Mouse (Mus musculus) forebrain, embryonic 12.5 days (tissue): ENCODE measurements around the gene Narfl. TPM values are rescaled to one million over a fixed set of nuclear protein-coding genes. Genes with fewer than 3 reads are reported as not detected.

Source experiments
- microRNA-seq: library from miRNA; unstranded; fragments of <30 nt; microRNA quantifications from one replicate; pipeline ENCODE4, GENCODE M21; 2017
- polyA plus RNA-seq: library from polyadenylated mRNA; unstranded; fragments of >200 nt; fragmentation: Nextera tagmentation; extraction: Ambion mirVana; gene quantifications from 2 replicates; pipeline ENCODE4 v1.2.1, GENCODE M21; 2016

Narfl gene
- polyA plus RNA-seq, 1 experiment from 2014 or later = 26.0 TPM

Small RNA genes lying within 50 kb of the gene (microRNA-seq; reads per million reads assigned to microRNA genes)
- gene Gm25083 = not detected
- gene Mir3082 = not detected
- 0.73 reads per million for gene Mir6966

Other genes with a start within 250 kb of the Narfl start
- gene Sox8, start 203.1 kb upstream of the Narfl start, polyA plus RNA-seq = 10.3 and 15.1 TPM in 2 replicates
- gene Lmf1, start 194.7 kb upstream of the Narfl start, polyA plus RNA-seq = 17.8 and 21.0 TPM in 2 replicates
- gene Gng13, start 56.6 kb upstream of the Narfl start, polyA plus RNA-seq = 1.7 and 1.9 TPM in 2 replicates
- 39.6 and 41.8 TPM in 2 replicates for gene Chtf18, start 46.4 kb upstream of the Narfl start, polyA plus RNA-seq
- 18.0 and 19.6 TPM in 2 replicates for gene Rpusd1, start 46.1 kb upstream of the Narfl start, polyA plus RNA-seq
- gene Mslnl, start 37.7 kb upstream of the Narfl start, polyA plus RNA-seq = 0.18 TPM in 1 of 2 replicates, not detected in the other
- gene Msln, start 19.4 kb upstream of the Narfl start, polyA plus RNA-seq = 0.28 and 0.50 TPM in 2 replicates
- gene Haghl, start 11.9 kb downstream of the Narfl start, polyA plus RNA-seq = 99.1 and 100 TPM in 2 replicates
- 0.32 and 0.69 TPM in 2 replicates for gene Ccdc78, start 12.8 kb downstream of the Narfl start, polyA plus RNA-seq
- 76.7 and 80.8 TPM in 2 replicates for gene Fam173a, start 19.1 kb downstream of the Narfl start, polyA plus RNA-seq
- not detected in 2 replicates for gene AC134908.4, start 21.9 kb downstream of the Narfl start, polyA plus RNA-seq
- 61.2 and 79.6 TPM in 2 replicates for gene Metrn, start 23.4 kb downstream of the Narfl start, polyA plus RNA-seq
- gene Fbxl16, start 35.3 kb downstream of the Narfl start, polyA plus RNA-seq = 21.0 and 23.7 TPM in 2 replicates
- gene Wdr24, start 49.9 kb downstream of the Narfl start, polyA plus RNA-seq = 27.8 and 28.2 TPM in 2 replicates
- gene Jmjd8, start 55.1 kb downstream of the Narfl start, polyA plus RNA-seq = 65.7 and 69.5 TPM in 2 replicates
- 284 and 288 TPM in 2 replicates for gene Stub1, start 59.6 kb downstream of the Narfl start, polyA plus RNA-seq
- gene Rhbdl1, start 63.5 kb downstream of the Narfl start, polyA plus RNA-seq = 5.0 and 5.7 TPM in 2 replicates
- 2.5 and 3.3 TPM in 2 replicates for gene Gm20683, start 68.0 kb downstream of the Narfl start, polyA plus RNA-seq
- 20.9 and 23.4 TPM in 2 replicates for gene Rhot2, start 71.1 kb downstream of the Narfl start, polyA plus RNA-seq
- 38.2 and 41.1 TPM in 2 replicates for gene Wdr90, start 87.7 kb downstream of the Narfl start, polyA plus RNA-seq
- 7.7 and 9.8 TPM in 2 replicates for gene Mcrip2, start 95.0 kb downstream of the Narfl start, polyA plus RNA-seq
- gene Mettl26, start 101.3 kb downstream of the Narfl start, polyA plus RNA-seq = 51.6 and 55.5 TPM in 2 replicates
- 0.66 and 0.79 TPM in 2 replicates for gene Wfikkn1, start 107.1 kb downstream of the Narfl start, polyA plus RNA-seq
- gene Rab40c, start 146.0 kb downstream of the Narfl start, polyA plus RNA-seq = 35.1 and 36.5 TPM in 2 replicates
- 51.4 and 53.0 TPM in 2 replicates for gene Pigq, start 171.2 kb downstream of the Narfl start, polyA plus RNA-seq
- 0.09 and 0.72 TPM in 2 replicates for gene Nhlrc4, start 171.2 kb downstream of the Narfl start, polyA plus RNA-seq
- gene A930017K11Rik, start 178.8 kb downstream of the Narfl start, polyA plus RNA-seq = 0.08 and 0.13 TPM in 2 replicates
- gene Capn15, start 212.0 kb downstream of the Narfl start, polyA plus RNA-seq = 30.6 and 31.7 TPM in 2 replicates